In the genomic region with DNA sequence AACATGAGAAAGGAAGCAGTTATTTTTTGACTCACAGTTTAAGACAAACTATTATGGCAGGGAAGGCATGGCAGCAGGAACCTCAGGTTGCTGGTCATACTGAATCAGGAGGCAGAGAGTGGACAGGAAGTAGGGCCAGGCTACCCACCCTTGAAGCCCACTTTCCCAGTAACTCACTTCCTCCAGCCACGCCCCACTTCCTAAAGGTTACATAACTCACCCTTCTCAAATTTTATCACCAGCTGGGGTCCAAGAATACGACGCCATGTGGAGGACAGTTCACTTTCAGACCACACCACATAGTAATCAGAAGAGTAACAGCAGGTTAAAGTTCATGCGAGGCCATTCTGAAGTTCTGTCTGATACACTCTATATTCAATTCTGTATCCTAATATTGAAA, we compare ENCODE assay signal across 21 mouse cellular contexts.
"Had no signal": no experiment of that assay in that cellular context is flagged by ENCODE, and none has a peak within 500 bp of the region (broad histone marks: within the 10 kb centered on the region; RNA-seq: fewer than 3 reads in every experiment).

No protein-coding gene starts in this region.

- H3K27me3 ChIP-seq: heart, embryonic 13.5 days; heart, embryonic 15.5 days; hindbrain, embryonic 13.5 days; hindbrain, embryonic 15.5 days; liver, embryonic 13.5 days; liver, embryonic 15.5 days had no signal

- H3K4me3 ChIP-seq: heart, embryonic 13.5 days; heart, embryonic 15.5 days; hindbrain, embryonic 13.5 days; hindbrain, embryonic 15.5 days; layer of hippocampus, adult 2 months; left cerebral cortex, adult 2 months; limb, embryonic 10.5 days; limb, embryonic 12.5 days; liver, embryonic 13.5 days; liver, embryonic 15.5 days had no signal

- H3K4me1 ChIP-seq: hindbrain, embryonic 13.5 days; hindbrain, embryonic 15.5 days; liver, embryonic 13.5 days; liver, embryonic 15.5 days had no signal

- H3K36me3 ChIP-seq: heart, embryonic 13.5 days; heart, embryonic 15.5 days; hindbrain, embryonic 13.5 days; hindbrain, embryonic 15.5 days; limb, embryonic 10.5 days; limb, embryonic 12.5 days; liver, embryonic 13.5 days; liver, embryonic 15.5 days had no signal

- DNase-seq: forebrain, postnatal 0 days; gastrocnemius, postnatal 14 days; gastrocnemius, postnatal 36 days; kidney, adult 11 months; kidney, adult 8-10 months; kidney, postnatal 10 days; kidney, postnatal 25 days; kidney, postnatal 4 days; liver; liver, embryonic 13.5 days; liver, postnatal 0 days had no signal

- H3K27ac ChIP-seq: heart, embryonic 13.5 days; heart, embryonic 15.5 days; hindbrain, embryonic 13.5 days; hindbrain, embryonic 15.5 days; hindbrain, postnatal 0 days; layer of hippocampus, adult 2 months; left cerebral cortex, adult 2 months; limb, embryonic 10.5 days; limb, embryonic 12.5 days; liver, embryonic 13.5 days; liver, embryonic 15.5 days had no signal

- H3K9ac ChIP-seq: forebrain, postnatal 0 days; heart, embryonic 13.5 days; heart, embryonic 15.5 days; hindbrain, embryonic 13.5 days; hindbrain, embryonic 15.5 days; limb, embryonic 12.5 days; liver, embryonic 13.5 days; liver, embryonic 15.5 days; liver, postnatal 0 days had no signal
